Mouse (Mus musculus) G1E (cell line): ENCODE measurements around the gene Hrh2.

Experiments
- CTCF ChIP-seq: IDR thresholded peaks from 2 replicates; pipeline ENCODE4 v1.5.1; 2012; ENCODE audit warnings: low read depth, low read length, inconsistent platforms, mixed read lengths
- GATA1 ChIP-seq: IDR thresholded peaks from 2 replicates; pipeline ENCODE4 v1.6.1; 2012; ENCODE audit warnings: borderline replicate concordance, low read length, inconsistent platforms, mixed read lengths
- GATA2 ChIP-seq: IDR thresholded peaks from 2 replicates; pipeline ENCODE4 v1.6.1; 2012; ENCODE audit warnings: low read depth, low read length, inconsistent platforms, borderline replicate concordance
- POLR2AphosphoS5 ChIP-seq: IDR thresholded peaks from 2 replicates; pipeline ENCODE4 v1.6.1; 2012; ENCODE audit warnings: low read depth, low read length, inconsistent platforms; ENCODE audit not compliant: insufficient replicate concordance
- TAL1 ChIP-seq: conservative IDR thresholded peaks from 2 replicates; pipeline ENCODE4 v1.6.1; 2012; ENCODE audit warnings: low read depth, low read length, inconsistent platforms, mixed read lengths

DNA sequence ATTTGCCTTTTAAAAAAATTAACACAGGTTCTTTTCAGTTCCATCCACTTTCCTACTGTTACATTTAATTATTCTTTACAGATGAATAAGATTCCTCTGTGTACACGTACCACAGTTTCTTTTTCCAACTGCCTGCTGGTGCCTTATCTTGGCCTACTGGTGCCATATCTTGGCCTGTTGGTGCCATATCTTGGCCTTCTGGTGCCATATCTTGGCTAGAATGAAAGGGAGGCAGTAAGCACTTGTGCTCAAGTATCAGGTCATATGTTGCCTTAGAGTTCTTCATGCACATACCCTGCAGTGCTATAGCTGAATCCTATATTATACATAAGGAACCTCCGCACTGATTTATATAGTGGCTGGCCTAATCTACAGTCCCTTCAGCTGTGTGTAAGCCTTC is 24.9 kb upstream of the Hrh2 start:
- TF ChIP-seq CTCF, result no peak
- no peak for TF ChIP-seq GATA1
- no peak for TF ChIP-seq TAL1
- TF ChIP-seq POLR2AphosphoS5, result no peak
- no peak for TF ChIP-seq GATA2
